Mouse (Mus musculus): ENCODE measurements around the gene Cldn7.
"Not testable (repeated sequence)": the region's sequence is repeated elsewhere in the genome, so short reads cannot be mapped to it uniquely, and the experiment has no call there.

The Cldn7 gene

DNA sequence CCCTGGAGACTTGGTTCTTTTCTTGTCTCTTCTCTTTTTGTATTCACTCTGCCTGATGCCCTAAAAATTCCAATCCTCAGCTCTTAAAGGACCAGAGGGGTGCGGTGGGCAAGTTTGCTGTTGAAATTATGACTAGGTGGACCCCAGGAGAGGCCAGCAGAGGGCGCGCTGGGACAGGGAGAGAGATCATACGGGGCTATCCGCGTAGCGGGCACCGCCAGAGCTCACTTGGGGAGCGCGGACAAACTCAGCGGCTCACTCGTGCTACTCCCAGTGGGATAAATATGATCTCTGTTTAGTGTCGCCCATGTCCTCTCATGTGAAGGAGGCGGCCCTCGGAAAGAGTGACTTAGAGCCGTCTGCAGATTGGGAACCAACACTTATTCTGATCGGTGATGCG is 30.4 kb upstream of the Cldn7 start:
- peak; percentile 86 to 92 for DNase-seq

DNA sequence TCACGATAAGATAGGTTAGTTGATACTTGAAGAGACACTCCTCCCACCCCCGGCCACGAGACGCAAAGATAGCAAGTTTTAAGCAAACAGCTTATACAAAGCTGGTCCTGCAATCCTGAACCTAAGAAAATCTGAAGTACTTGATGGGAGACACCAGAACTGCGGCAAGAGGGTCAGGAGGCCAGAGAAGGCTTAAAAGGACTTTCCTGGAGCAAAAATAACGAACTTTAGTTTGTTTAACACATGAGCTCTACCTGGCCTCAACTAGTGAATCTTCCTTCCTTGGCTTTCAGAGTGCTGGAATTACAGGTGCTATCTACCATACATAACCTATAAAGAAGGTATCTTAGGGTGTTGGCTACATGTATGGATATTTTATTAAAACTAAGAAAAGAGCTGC is 29.9 kb upstream of the Cldn7 start:
- DNase-seq: no peak

DNA sequence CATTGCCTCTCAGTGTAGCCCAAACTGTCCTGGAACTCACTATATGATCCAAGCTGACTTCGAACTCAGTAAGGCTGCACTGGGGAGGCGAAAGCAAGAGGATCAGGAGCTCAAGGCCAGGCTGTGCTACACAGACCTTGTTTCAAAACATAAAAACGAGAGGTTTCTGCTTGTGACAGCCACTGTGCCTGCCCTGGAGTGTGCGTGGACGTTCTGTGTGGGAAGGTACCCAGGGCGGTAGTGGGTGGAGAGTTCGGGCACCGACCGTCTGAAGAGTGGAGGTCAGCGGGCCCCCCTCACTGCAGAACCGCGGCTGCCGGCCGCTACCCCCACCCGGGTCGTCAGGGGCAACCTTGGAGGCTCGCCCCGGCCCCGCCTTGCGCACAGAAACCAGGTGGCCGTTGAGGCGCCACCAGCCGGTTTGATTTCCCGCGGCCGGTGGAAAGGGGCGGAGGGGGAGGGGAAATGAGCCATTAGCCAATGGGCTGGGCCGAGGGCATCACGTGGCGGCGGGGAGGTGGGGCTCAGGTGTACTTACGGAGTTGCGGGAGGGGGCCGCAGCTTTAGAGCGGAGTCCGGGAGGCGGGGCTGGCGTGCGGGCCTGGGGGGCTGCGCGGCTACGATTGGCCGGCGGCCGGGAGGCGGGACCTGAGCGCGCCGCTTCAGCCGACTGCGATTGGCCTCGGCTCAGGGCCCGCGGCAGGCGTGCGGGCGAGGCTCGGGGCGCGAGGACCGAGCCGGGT is 29.3 kb upstream of the Cldn7 start, which contains the start of gene Ybx2:
Gene Ybx2 (plus strand): TSS at position 660 of the 743 bp plus-strand sequence.
- DNase-seq: peak; percentile 88 to 95

DNA sequence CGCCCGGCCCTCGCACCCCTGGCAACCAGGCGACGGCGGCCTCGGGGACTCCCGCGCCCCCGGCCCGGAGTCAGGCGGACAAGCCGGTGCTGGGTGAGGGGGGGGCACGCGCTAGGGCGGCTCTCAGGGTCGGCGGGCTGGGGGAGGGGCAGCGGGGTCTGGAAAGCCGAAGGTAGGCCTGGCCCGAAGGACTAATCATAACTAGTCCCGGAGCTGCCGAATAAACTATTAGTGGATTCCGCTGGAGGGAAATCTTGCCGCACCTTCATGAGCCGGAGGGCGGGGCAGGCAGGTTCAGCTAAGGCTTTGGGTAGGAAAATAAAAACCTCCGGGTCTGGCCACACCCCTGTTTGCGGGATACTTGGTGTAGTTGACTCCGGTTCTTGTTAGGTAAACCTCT is 28.4 kb upstream of the Cldn7 start:
- DNase-seq: peak in 1 of 2 experiments; percentile 27

DNA sequence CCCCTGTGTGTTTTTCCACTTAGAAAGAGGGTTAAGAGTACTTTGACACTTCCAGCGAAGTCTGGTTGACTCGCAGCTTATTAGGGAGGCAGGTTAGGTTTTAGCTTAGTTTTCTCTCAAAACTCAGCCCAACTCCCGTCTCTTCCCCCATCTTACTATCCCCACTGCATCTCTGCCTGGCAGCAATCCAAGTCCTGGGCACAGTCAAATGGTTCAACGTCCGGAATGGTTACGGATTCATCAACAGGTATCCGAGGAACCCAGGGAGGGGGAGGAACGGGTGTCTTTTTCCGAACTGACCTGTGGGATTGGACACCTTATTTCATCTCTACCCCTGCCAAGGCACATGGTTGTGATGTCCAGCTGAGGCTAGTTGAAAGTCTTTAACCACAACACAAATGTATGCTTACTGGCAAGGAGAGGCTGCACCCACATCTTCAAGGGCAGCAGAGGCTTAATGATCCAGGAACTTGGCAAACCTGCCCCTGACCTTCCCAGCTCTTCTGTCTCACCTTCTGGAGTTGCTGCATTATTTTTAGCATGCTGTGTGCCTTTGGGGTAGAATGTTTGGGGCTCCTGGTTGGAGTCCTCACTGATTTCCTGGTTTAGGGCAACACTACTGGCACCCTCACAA is 27.7 kb upstream of the Cldn7 start:
- no peak for DNase-seq

DNA sequence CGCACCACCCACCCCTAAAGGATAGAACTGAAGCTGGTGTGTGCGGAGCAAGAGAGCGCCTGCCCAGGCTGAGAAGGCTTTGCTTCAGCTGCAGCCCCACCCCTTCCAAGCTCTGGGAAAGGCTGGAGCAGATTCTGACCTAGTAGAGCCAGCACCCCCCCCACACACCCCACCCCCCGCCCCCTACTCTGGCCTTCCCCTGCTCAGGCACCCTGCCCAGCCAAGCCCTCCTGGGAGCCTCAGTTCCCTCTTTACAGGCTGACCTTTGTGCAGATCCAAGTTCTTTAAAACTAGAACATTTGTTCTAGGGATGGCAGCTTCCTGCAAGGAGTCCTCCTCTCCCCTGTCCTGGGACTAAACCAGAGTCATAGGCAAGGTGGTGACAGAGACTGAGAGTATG is 27.2 kb upstream of the Cldn7 start:
- no peak for DNase-seq

DNA sequence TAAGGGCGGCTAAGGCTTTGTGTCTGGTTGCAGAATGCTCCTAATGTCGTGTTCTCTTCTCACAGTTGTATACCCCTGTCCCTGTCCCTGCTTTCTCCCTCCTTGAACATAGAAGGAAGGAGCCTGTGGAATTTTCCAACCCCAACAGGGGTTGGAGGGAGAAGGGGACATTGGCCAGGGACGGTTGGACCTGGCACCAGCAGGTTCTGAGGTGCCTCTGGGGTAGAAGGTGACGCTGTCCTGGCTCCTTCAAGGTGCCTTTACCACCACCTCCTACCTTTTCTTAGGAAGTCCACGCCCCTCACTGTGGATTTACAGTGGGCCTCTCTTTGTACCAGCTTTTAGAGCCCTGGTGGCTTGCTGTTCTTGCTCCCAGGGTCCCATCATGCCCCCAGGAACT is 26.7 kb upstream of the Cldn7 start:
- no peak for DNase-seq

DNA sequence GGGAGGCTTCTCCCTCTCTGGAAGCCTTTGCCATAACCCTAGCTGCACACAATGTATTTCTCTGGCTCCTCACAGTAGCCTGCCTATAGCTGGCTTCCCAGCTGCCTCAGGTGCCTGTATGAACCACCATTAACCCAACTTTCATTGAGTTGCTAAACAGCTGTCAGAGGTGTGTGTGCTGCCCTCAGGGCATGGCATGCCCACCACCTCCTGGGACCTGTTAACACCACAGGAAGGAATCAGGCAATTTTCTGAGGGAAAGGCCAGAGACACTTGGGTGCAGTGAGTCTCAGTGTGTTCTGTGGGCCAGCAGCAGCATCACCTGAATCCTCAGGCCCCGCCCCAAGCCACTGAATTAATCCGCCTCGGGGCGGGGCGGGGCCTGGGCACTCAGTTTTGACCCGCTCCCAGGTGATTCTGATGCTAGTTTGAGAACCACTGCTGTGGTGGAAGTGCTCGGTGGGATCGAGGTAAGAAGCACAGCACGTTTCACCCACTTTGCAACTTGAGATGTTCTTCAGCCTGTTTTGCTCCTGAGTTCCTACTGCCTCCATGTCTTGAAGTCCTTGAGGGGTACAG is 26.1 kb upstream of the Cldn7 start:
- no peak for DNase-seq

DNA sequence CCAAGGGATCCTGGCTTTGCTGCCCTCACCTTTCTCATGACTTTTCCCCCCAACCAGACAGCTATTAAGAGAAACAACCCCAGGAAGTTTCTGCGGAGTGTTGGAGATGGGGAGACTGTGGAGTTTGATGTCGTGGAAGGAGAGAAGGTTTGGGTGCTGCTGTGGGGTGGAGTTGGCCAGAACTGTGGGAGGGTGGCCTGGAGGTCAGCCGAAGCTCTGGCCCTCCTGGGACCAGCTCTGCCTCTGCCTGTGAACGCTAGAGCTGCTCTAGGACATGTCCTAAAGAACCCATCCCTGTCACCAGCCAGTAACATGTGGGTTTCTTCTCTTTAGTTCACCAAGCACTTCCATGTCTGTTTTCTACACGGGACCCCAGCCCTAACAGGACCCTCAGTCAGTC is 25.4 kb upstream of the Cldn7 start:
- DNase-seq: no peak

DNA sequence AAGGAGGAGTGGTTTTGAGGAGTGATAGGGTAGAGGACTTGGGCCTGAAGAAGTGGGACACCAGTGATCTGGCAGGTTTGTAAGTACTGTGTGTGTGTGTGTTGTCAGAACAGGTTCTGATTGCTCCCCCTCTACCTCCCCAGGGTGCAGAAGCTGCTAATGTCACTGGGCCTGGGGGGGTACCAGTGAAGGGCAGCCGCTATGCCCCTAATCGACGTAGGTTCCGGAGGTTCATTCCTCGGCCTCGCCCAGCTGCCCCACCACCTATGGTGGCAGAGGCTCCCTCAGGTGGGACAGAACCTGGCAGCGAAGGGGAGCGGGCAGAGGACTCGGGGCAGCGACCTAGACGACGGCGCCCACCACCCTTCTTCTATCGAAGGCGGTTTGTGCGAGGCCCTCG is 24.8 kb upstream of the Cldn7 start:
- DNase-seq: no peak

DNA sequence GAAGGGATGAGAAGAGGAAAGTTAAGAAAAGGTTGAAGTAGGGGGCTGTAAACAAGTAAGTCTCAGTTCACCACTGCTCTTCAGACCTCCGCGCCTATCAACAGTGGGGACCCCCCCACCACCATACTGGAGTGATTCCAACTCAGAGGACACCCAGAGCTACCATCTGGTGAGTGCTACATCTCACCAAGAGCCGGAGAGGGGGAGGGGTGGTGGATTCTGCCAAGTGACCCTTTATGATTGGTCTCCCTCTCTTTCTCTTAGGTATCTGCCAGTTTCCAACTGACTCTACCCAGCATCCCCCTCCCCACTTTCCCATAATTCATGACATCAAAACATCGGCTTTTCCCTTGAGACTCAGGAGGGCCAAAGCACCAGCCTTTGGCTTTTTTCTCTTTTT is 23.6 kb upstream of the Cldn7 start:
- no peak for DNase-seq

DNA sequence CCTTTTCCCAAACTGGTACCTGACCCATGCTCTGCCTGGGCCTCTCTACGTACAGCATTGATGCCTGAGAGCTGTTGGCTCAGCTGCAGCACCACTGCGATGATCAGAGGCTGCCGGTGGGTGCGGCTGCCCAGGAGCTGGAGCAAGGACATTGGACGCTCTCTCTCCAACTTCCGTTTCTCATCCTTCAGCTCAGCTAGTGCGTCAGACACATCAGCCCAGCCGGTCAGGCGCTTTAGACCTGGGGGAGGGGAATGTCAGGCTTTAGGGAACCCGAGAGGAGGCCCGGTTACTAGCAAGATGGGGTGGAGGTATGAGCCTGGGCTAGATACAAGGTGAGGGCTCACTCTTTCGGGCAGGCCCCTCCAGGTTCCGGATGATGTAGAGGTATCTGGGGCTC is 19.4 kb upstream of the Cldn7 start:
- DNase-seq: no peak

DNA sequence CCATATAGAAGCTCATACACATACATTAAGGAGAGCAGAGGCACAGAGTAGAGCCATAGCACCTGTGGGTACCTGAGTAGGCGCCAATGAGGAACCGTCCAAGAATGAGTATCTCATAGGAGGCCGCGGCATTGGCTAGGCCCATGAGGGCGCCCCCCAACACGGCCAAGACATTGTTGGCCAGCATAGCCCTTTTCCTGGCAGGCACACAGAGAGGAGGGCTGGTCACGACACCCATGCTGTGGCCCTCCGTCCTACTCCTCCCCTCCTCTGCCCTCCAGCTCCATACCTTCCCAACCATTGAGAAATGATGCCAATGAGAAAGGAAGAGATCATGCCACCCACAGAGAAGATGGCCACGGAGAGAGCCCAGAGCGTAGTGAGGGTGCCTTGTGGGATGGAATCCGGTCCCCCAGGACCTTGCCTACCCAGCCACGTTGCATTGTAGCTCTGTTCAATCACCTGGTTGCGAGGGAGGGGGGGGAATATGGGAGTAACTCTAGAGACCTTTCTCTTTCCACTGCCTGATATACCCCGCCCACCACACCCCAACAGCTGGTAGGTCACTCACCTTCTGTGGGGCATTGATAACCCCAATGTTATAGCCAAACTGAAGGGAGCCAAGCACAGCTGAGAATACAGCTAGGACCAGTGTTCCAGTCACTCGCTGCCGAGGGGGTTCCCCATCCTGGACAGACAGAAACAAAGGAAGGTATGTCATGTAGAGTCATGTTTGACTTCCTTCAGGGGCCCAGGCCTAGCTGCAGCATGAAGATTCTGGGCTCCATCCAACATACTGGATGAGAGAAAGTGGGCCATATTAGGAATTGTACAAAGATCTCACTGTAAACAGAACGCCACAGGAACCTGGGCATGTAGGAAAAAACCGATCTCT is 18.3 kb upstream of the Cldn7 start:
- no peak for DNase-seq

DNA sequence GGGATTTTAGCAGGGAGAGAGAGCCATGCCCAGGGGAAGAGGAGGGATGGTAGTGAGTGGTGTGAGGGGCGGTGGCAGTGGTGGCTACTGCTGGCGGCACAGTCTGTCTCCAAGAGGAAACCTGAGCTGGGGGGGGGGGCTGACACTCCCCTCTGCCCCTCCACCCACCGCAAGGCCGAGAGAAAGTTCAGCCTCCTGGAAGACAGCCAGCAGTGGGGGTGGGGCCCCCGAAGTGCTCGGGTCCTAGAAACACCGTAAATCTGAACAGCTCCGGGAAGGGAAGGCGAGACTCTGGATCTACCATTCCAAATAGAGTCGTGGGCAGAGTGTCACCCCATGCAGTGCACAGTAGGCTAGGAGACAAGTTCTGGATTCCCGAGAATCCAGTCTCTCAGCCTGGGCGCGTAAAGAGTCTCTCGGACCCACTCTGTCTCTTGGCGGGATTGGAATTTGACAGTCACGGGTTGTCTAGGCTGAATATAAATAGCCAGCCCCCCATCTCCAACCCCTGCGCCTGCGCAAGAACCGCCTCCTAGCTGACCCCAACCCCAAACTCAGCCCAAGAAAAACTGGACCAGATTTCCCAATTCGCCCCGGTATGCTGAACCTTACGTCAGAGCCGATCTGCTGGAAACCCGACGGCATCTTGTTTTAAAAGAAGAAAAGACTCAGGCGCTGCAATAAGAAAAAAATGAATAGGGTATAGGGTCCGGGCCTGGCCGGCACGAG is 17.1 kb upstream of the Cldn7 start:
- DNase-seq: no peak

DNA sequence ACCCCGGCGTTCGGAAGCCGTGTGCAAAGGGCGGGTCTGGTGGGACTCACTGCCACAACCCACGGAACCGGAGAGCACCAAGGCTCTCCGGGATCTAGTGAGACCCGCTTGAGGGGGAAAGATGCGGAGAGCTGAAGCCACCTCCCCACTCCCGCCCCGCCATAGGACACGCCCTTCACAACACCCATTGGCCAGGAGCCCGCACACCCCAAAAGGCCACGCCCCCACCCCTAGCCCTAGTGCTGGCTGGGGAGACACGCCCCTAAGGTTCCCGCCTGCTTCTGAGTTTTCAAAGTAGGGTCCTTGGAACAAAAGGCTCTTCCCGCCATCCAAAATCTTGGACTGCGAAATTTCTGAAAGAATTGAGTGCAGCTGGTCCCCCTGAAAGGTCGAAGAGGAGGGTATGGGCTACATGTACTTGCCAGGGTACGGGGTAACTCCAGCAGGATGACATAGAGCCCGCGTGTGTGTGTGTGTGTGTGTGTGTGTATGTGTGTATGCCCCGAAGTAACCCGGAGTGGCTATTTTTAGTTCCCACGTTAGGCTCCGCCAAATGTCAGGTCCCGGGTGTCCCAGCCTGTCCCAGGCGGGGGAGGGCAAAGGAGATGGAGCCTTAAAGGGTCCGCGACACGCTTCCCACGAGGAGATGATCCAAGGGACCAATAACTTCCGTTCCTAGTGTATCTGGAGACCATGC is 16.4 kb upstream of the Cldn7 start, which contains the start of gene Slc2a4:
Gene Slc2a4 (minus strand): TSS at position 123 of the 697 bp plus-strand sequence.
- DNase-seq: peak; percentile 46 to 64

DNA sequence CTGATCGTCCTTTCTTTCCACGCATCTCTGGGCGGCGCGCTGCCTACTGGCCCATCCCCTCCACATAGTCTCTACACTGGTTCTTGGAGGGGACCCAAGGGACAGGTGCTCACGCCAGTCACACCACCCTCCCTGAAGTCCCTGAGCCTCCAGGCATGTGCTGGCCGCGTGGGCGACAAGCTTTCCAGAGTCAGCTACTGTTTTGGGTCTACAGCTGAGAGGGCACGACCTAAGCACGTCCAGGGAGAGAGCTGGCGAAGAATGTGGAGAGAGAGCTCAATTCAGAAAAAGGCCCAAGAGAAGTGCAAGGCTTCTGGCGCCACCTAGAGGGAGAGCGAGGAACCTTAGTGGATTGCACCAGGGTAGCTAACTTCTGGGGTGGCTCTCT is 15.8 kb upstream of the Cldn7 start:
- peak; percentile 79 to 84 for DNase-seq

DNA sequence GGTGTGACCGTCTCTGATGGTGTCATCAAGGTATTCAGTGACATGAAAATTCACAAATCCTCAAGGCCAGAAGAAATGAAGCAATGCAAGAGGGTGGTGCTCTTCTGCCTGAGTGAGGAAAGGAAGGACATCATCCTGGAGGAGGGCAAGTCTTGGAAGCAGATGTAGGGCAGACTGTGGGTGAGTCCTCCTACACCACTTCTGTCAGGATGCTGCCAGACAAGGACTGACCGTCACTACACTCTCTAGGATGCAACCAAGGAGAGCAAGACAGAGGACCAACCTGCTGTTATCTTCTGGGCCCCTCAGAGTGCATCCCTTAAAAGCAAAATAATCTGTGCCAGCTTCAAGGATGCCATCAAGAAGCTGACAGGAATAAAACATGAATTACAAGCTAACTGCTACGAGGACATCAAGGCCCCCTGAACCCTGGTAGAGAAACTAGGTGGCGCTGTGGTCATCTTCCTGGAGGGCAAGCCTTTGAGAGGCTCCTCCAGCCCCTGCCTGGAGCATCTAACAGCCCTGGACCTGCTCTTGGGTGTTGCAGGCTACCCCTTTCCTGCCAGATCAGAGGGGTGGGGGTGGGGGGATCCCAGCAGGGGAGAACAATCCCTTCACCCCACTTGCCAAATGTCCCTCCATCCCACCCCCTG is 13.6 kb upstream of the Cldn7 start:
- DNase-seq: no peak

DNA sequence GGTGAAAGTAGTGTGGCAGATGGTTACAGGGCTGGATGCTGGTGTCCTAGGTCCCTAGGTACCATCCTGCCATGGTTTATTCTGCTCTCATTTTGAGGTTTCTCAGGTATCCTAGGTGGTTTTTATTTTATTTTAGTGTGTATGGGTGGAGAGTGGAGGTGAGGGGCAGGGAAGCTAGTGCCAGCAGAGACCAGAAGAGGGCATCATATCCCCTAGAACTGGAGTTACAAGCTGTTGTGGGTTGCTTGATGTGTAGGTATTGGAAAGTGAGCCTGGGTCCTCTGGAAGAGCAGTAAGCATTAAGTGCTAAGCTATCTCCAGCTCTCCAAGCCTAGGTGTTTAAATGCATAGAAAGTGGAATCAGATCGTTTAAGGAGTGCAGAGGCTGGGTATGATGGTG is 12.3 kb upstream of the Cldn7 start:
- no peak for DNase-seq

DNA sequence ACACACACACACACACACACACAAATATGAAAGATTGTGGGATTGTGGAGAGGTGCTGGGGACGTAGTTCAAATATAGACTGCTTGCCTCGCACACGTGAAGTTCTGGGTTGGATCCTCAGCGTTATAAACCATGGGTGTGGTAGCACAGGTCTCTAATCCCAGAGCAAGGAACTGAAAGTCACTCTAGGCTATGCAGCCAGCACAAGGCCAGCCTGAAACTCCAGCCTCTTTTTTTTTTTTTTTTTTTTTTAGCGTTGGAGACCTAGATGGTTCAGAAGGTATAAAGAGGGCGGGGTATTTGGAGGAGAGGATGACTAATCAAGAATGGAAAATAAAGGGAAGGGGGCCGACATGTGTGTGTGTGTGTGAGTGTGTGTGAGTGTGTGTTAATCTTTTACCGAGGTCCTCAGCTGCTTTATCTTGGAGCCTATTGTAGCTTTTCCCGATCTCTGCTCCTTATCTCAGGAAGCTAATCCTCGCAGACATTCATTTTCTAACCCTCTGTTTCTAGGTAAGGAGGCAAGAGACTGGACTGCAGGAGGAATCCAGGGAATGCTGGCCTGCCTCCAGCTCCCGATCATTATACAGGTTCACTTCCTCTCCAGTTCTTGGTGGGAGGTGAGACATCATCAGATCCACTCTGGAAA is 11.2 kb upstream of the Cldn7 start:
- no peak for DNase-seq

DNA sequence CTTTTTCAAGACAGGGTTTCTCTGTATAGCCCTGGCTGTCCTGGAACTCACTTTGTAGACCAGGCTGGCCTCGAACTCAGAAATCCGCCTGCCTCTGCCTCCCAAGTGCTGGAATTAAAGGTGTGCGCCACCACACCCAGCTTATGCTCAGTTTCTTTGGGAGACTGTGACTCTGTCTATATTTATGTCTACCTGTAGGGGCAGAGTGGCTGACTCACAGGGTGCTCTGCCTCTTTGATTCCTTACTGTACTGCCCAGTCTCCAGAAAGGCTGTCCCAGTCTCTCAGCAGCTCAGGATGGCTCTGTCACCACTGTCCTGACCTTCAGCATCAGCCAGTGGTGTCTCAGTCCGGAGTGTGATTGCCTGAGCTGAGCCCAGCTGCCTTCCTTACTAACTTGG is 9.0 kb upstream of the Cldn7 start:
- not testable (repeated sequence) for DNase-seq

DNA sequence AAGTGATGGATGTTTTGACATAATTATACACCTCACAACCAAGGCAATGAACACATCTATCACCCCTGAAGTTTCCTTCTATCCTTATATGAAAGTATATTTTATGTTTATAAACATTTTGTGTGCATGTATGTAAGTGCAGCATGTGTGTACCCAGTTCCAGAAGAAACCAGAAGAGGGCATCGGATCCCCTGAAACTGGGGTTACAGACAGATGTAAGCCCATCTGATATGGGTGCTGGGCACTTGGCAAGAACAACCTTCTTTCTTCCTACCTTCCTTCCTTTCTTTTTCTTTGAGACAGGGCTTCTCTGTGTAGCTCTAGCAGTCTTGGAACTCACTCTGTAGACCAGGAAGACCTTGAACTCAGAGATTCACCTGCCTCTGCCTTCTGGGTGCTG is 8.4 kb upstream of the Cldn7 start:
- DNase-seq: no peak

All from cerebellum, postnatal 36 days (tissue).